Mouse (Mus musculus): ENCODE measurements around the gene Ddt.

DNA sequence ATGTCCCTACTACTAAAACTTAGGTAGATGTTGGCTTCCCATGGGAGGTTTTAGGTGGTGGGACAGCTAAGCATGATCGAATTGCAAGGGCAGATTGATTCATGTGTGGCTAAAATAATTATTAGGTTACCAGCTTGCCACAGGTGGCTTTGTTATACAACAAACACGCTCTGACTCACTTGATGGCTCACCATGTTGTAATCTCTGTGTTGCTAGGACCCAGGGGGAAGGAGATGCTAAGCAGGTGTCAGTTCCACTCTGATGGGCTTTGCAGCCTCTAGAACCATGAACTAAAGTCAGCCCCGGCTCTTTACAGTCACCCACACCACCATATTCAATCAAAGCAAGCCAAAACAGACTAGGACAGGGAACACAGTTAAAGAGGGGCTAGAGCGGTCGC lies 46.7 kb upstream of the Ddt start:
- TF ChIP-seq POLR2A (IDR thresholded peaks at IDR 0.05; ENCODE audit: control insufficient read depth, low read depth, low read length) (no peak), CTCF (IDR thresholded peaks at IDR 0.05; ENCODE audit: control insufficient read depth, insufficient read depth, insufficient replicate concordance, low read depth, low read length) (no peak)
